Mouse (Mus musculus): ENCODE data around the gene Olfr523. TPM values are rescaled to one million over a fixed set of nuclear protein-coding genes. Genes with fewer than 3 reads are reported as not detected.
"Not testable (repeated sequence)": the region's sequence is repeated elsewhere in the genome, so short reads cannot be mapped to it uniquely, and the experiment has no call there.

Gene Olfr523
- polyA plus RNA-seq (2015; fragmentation: Nextera tagmentation; extraction: Ambion mirVana) = not detected in 2 replicates

DNA sequence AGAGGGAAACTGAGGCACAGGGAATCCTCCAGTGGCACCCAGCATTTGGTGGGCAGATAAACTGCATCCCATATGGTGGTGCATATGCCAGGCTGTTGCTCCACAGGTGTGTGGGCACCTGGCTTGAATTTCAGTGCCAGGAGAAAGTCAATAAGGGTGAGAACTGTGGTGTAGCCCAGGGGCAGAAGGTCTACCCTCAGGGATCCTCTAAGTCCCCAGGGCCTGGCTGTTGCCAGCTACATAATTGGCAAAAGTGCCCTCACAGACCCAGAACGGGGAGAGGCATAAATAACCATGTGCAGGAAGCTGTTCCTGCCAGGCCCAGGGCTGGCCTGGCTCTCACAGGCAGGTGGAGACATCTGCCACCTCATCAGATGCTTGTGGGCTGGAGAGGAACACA lies at the start of gene Olfr523:
Gene Olfr523, plus strand, starts transcription at position 282 of the 400 bp plus-strand sequence.
- H3K27me3 ChIP-seq (ENCODE audit: control insufficient read depth, insufficient read depth, low read length) = no peaks in the 10 kb centered on the region
- no peak within 1 kb of the TSS for H3K9ac ChIP-seq (ENCODE audit: low read length)
- H3K4me3 ChIP-seq (replicated peaks; ENCODE audit: low read length) = no peak within 1 kb of the TSS
- no peaks in the 10 kb centered on the region for H3K9me3 ChIP-seq (replicated peaks; ENCODE audit: control insufficient read depth, low read length)
- 35% methylated on average over 1 of the region's 1 CpGs for WGBS
- H3K4me1 ChIP-seq (ENCODE audit: control insufficient read depth, insufficient read depth, low read length) = no peaks in the 10 kb centered on the region
- no peaks in the 10 kb centered on the region for H3K36me3 ChIP-seq (ENCODE audit: control insufficient read depth, insufficient read depth, low read length)
- no peak within 1 kb of the TSS for H3K4me2 ChIP-seq (ENCODE audit: low read depth, low read length)
- ATAC-seq (ENCODE audit: insufficient read depth, low FRiP score) = no peak
- H3K27ac ChIP-seq (ENCODE audit: low read length) = no peak within 1 kb of the TSS

GRCm38 (mm10) chr7:140124382-140124781 lies 48.6 kb upstream of the Olfr523 start:
- Histone ChIP-seq H3K9ac (ENCODE audit: low read length) (no peak overlapping the region), H3K27me3 (ENCODE audit: control insufficient read depth, insufficient read depth, low read length) (no peaks in the 10 kb centered on the region), H3K9me3 (replicated peaks; ENCODE audit: control insufficient read depth, low read length) (no peaks in the 10 kb centered on the region), H3K27ac (ENCODE audit: low read length) (no peak overlapping the region), H3K4me3 (replicated peaks; ENCODE audit: low read length) (no peak overlapping the region), H3K4me2 (ENCODE audit: low read depth, low read length) (no peak overlapping the region), H3K4me1 (ENCODE audit: control insufficient read depth, insufficient read depth, low read length) (peaks cover 5% of the 10 kb centered on the region; the same call in 1 of the 2 replicates), H3K36me3 (ENCODE audit: control insufficient read depth, insufficient read depth, low read length) (0 out of 2 replicates have a peak, but pooled peaks cover 1% of the 10 kb centered on the region)
- ATAC-seq (ENCODE audit: insufficient read depth, low FRiP score) = no peak
- WGBS = 83% methylated on average over 1 of the region's 1 CpGs

DNA sequence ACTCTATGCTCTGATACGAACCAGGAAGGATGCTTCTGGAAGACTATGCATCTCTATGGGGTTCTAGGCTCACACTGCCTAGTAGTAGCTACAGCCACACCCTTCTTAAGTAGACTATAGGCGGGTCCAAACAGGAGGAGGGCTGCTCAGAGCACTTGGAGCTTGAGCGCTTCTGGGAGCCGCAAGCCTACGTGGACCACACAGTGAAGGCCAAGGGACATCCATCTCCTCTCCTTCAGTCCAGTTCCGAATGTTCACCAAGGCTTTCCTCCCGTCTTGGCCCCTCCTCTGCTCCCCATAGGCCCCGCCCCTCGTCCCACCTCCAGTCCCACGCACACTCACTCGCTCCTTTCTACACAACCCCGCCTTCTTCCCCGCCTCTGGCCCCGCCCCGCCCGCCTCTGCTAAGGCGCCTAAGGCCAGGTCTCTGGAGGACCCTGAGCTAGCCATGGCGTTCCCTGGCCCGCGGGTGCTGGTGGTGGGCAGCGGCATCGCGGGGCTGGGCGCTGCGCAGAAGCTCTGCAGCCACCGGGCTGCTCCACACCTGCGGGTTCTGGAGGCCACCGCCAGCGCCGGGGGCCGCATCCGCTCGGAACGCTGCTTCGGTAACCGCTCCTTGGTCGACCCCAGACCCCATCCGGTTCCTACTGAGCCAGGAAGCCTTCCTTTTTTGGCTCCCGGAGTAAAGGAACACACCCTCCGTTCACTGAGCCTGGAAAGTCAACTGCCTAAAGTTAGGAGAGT lies 47.6 kb upstream of the Olfr523 start:
- Histone ChIP-seq H3K4me1 (ENCODE audit: control insufficient read depth, insufficient read depth, low read length) (peaks cover 5% of the 10 kb centered on the region; the same call in 1 of the 2 replicates), H3K27ac (ENCODE audit: low read length) (peak overlapping the region; percentile 71; the same call in 1 of the 2 replicates), H3K4me3 (replicated peaks; ENCODE audit: low read length) (peak overlapping the region; percentile 84), H3K36me3 (ENCODE audit: control insufficient read depth, insufficient read depth, low read length) (0 out of 2 replicates have a peak, but pooled peaks cover 8% of the 10 kb centered on the region), H3K4me2 (ENCODE audit: low read depth, low read length) (peak overlapping the region; percentile 87), H3K27me3 (ENCODE audit: control insufficient read depth, insufficient read depth, low read length) (no peaks in the 10 kb centered on the region), H3K9me3 (replicated peaks; ENCODE audit: control insufficient read depth, low read length) (no peaks in the 10 kb centered on the region), H3K9ac (ENCODE audit: low read length) (peak overlapping the region; percentile 94)
- peak; percentile 97 for ATAC-seq (ENCODE audit: insufficient read depth, low FRiP score)
- 1% methylated on average over 40 of the region's 40 CpGs for WGBS

DNA sequence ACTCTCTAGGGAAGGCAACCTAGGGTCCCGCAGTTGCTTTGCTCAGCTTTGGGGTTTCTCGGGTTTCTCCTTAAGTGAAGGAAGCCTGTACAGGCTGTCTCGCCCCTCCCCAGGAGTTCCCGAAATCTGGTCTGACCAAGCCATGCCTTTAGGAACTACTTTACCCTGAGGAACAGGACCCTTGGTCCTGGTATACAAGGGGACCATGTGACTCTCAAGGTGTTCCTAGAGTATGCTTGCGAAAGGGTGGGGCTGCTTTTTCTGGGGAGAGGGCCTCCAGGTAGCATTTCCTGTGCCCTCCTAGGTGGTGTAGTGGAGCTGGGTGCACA lies 47.0 kb upstream of the Olfr523 start:
- peak overlapping the region; percentile 71; the same call in 1 of the 2 replicates for H3K27ac ChIP-seq (ENCODE audit: low read length)
- no peaks in the 10 kb centered on the region for H3K27me3 ChIP-seq (ENCODE audit: control insufficient read depth, insufficient read depth, low read length)
- 0 out of 2 replicates have a peak, but pooled peaks cover 8% of the 10 kb centered on the region for H3K36me3 ChIP-seq (ENCODE audit: control insufficient read depth, insufficient read depth, low read length)
- no peak for ATAC-seq (ENCODE audit: insufficient read depth, low FRiP score)
- peak overlapping the region; percentile 87 for H3K4me2 ChIP-seq (ENCODE audit: low read depth, low read length)
- 5% methylated on average over 5 of the region's 5 CpGs for whole genome bisulfite sequencing
- H3K4me3 ChIP-seq (replicated peaks; ENCODE audit: low read length) = peak overlapping the region; percentile 84
- H3K9ac ChIP-seq (ENCODE audit: low read length) = peak overlapping the region; percentile 94
- H3K4me1 ChIP-seq (ENCODE audit: control insufficient read depth, insufficient read depth, low read length) = peaks cover 5% of the 10 kb centered on the region; the same call in 1 of the 2 replicates
- H3K9me3 ChIP-seq (replicated peaks; ENCODE audit: control insufficient read depth, low read length) = no peaks in the 10 kb centered on the region

- H3K27ac ChIP-seq (ENCODE audit: low read length) = peak overlapping the region; percentile 63
- no peak for ATAC-seq (ENCODE audit: insufficient read depth, low FRiP score)
- WGBS = 75% methylated on average over 3 of the region's 3 CpGs
- 0 out of 2 replicates have a peak, but pooled peaks cover 8% of the 10 kb centered on the region for H3K36me3 ChIP-seq (ENCODE audit: control insufficient read depth, insufficient read depth, low read length)
- peak overlapping the region; percentile 45 for H3K4me2 ChIP-seq (ENCODE audit: low read depth, low read length)
- H3K9me3 ChIP-seq (replicated peaks; ENCODE audit: control insufficient read depth, low read length) = no peaks in the 10 kb centered on the region
- H3K9ac ChIP-seq (ENCODE audit: low read length) = peak overlapping the region; percentile 58
- H3K4me3 ChIP-seq (replicated peaks; ENCODE audit: low read length) = peak overlapping the region; percentile 24
- no peaks in the 10 kb centered on the region for H3K27me3 ChIP-seq (ENCODE audit: control insufficient read depth, insufficient read depth, low read length)
- peaks cover 5% of the 10 kb centered on the region; the same call in 1 of the 2 replicates for H3K4me1 ChIP-seq (ENCODE audit: control insufficient read depth, insufficient read depth, low read length)
These were observed 46.1 kb upstream of the Olfr523 start for GRCm38 (mm10) chr7:140126934-140127333.

- no peak overlapping the region for H3K9ac ChIP-seq (ENCODE audit: low read length)
- no peak overlapping the region for H3K4me3 ChIP-seq (replicated peaks; ENCODE audit: low read length)
- H3K4me2 ChIP-seq (ENCODE audit: low read depth, low read length) = no peak overlapping the region
- no peaks in the 10 kb centered on the region for H3K27me3 ChIP-seq (ENCODE audit: control insufficient read depth, insufficient read depth, low read length)
- no peak for ATAC-seq (ENCODE audit: insufficient read depth, low FRiP score)
- H3K9me3 ChIP-seq (replicated peaks; ENCODE audit: control insufficient read depth, low read length) = no peaks in the 10 kb centered on the region
- 0 out of 2 replicates have a peak, but pooled peaks cover 8% of the 10 kb centered on the region for H3K36me3 ChIP-seq (ENCODE audit: control insufficient read depth, insufficient read depth, low read length)
- WGBS = 84% methylated on average over 2 of the region's 2 CpGs
- H3K27ac ChIP-seq (ENCODE audit: low read length) = no peak overlapping the region
- peaks cover 5% of the 10 kb centered on the region; the same call in 1 of the 2 replicates for H3K4me1 ChIP-seq (ENCODE audit: control insufficient read depth, insufficient read depth, low read length)
These were observed 45.1 kb upstream of the Olfr523 start for GRCm38 (mm10) chr7:140127911-140128310.

DNA sequence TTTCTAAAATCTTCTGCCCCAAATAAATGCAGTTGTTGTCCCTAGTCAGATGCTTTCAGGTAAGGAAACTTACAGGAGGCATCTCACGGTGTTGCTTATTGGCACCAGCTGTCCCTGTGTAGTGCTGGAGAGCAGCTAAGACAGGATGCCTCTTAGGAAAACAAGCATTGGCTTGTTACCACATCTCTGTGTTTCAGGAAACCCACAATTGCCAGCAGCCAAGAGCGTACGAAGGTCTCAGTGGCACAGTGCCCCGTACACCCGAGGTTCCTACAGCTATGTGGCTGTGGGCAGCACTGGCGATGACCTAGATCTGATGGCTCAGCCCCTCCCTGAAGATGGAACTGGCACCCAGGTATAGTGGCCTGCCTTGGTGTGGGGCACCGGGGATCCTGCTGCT lies 40.8 kb upstream of the Olfr523 start:
- not testable (repeated sequence) for H3K4me2 ChIP-seq (ENCODE audit: low read depth, low read length); H3K9me3 ChIP-seq (replicated peaks; ENCODE audit: control insufficient read depth, low read length); H3K4me1 ChIP-seq (ENCODE audit: control insufficient read depth, insufficient read depth, low read length); H3K9ac ChIP-seq (ENCODE audit: low read length); H3K27ac ChIP-seq (ENCODE audit: low read length); H3K4me3 ChIP-seq (replicated peaks; ENCODE audit: low read length); ATAC-seq (ENCODE audit: insufficient read depth, low FRiP score); H3K27me3 ChIP-seq (ENCODE audit: control insufficient read depth, insufficient read depth, low read length)
- 82% methylated on average over 7 of the region's 7 CpGs for WGBS
- H3K36me3 ChIP-seq (ENCODE audit: control insufficient read depth, insufficient read depth, low read length) = peaks cover 10% of the 10 kb centered on the region; the same call in 1 of the 2 replicates

GRCm38 (mm10) chr7:140134033-140134432 lies 39.0 kb upstream of the Olfr523 start:
- H3K27ac ChIP-seq (ENCODE audit: low read length); H3K9me3 ChIP-seq (replicated peaks; ENCODE audit: control insufficient read depth, low read length); H3K4me2 ChIP-seq (ENCODE audit: low read depth, low read length); H3K4me3 ChIP-seq (replicated peaks; ENCODE audit: low read length); ATAC-seq (ENCODE audit: insufficient read depth, low FRiP score); H3K9ac ChIP-seq (ENCODE audit: low read length); H3K4me1 ChIP-seq (ENCODE audit: control insufficient read depth, insufficient read depth, low read length); H3K27me3 ChIP-seq (ENCODE audit: control insufficient read depth, insufficient read depth, low read length): not testable (repeated sequence)
- peaks cover 10% of the 10 kb centered on the region; the same call in 1 of the 2 replicates for H3K36me3 ChIP-seq (ENCODE audit: control insufficient read depth, insufficient read depth, low read length)
- 97% methylated on average over 5 of the region's 7 CpGs for WGBS

DNA sequence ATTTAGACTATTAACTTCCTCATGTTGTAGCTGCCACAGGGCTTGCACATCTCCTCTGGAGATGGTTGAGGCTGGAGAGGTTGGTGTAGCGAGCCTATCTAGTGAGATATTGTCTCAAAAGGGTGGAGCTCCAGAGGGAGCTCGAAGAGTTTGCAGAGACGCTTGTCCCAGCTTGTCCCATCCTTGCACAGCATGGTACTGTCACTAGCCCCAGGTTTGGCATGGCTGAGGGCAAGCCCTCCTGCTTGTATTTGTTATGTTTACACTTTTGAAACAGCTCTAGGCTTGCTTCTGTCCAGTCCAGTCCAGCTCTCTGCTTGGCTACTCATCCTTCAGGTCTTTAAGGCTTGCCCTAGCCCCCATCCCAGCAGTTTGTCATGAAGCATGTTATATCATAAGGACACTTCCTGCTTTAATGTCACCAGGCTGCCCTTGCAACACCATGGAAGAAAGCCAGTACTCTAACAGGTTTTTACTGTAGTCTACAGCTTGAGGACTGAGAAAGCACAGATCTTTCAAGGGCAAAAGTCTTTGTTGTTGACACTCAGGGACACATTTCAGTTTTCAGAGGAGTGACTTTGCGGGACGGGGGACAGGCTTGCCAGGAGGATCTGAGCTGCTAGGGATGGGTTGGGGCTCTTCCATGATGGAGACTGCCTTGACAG lies 37.8 kb upstream of the Olfr523 start:
- 78% methylated on average over 5 of the region's 5 CpGs for WGBS
- Histone ChIP-seq H3K4me1 (ENCODE audit: control insufficient read depth, insufficient read depth, low read length) (peaks cover 5% of the 10 kb centered on the region; the same call in 1 of the 2 replicates), H3K27ac (ENCODE audit: low read length) (peak overlapping the region; percentile 42; the same call in 1 of the 2 replicates), H3K4me2 (ENCODE audit: low read depth, low read length) (no peak overlapping the region), H3K36me3 (ENCODE audit: control insufficient read depth, insufficient read depth, low read length) (peaks cover 2% of the 10 kb centered on the region; the same call in 1 of the 2 replicates), H3K4me3 (replicated peaks; ENCODE audit: low read length) (no peak overlapping the region), H3K9me3 (replicated peaks; ENCODE audit: control insufficient read depth, low read length) (no peaks in the 10 kb centered on the region), H3K9ac (ENCODE audit: low read length) (no peak overlapping the region), H3K27me3 (ENCODE audit: control insufficient read depth, insufficient read depth, low read length) (no peaks in the 10 kb centered on the region)
- no peak for ATAC-seq (ENCODE audit: insufficient read depth, low FRiP score)
